Mouse (Mus musculus) cerebellum, adult 9-10 months (tissue): ENCODE measurements around the gene Cyp2c23.

Experiments used
- DNase-seq: peaks from one replicate; pipeline ENCODE4 v3.0.0; 2022

The Cyp2c23 gene

DNA sequence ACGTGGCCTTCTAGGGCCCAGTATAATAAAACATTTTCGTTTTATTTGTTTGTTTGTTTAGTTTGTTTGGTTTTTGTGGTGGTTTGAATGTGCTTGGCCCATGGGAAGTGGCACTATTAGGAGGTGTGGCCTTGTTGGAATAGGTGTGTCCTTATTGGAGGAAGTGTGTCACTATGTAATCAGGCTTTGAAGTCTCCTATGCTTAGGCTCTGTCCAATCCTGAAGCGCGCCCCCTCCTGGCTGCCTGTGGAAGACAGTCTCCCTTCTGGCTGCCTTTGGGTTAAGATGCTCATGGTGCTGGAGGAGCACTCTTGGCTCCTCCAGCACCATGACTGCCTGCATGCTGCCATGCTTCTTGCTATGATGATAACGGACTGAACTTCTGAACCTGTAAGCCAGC lies 5.9 kb downstream of the Cyp2c23 start:
- DNase-seq: no peak

DNA sequence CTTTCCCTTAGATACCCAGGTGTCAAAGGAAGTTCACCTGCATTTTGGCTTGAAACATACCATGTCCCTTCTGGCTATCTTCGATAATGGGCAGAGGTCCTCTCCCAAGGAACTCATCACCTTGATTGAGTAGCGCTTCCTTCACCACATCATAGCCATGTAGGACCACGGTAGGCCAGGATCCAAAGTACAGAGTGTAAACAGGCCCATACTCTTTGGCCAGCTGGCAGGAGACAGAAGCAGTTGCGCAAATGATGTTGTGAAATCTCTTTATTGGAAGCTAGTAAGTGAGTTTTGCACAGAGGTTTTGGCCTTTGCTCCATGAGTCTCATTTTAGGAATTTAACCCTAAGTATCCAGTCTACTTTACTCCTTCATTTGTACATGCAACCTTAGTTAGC lies 7.5 kb downstream of the Cyp2c23 start:
- DNase-seq: no peak

DNA sequence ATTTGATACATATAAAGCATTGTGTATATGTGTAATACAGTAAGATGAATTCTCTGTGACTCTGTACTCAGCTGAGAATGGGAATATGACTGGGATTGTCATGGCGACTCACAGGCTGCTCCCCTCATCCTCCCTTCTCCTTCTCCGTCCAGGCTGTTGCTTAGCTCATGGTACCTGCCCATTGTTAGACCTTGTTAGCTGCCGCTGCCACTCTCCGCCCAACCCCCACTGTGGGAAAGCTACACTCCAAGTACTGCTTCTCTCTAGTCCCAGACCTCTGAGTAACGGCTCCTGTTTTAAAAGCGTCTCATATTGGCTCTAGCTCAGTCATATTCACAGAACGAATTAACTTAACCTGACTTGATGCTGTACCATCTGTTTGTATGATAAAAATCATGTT lies 9.3 kb downstream of the Cyp2c23 start:
- no peak for DNase-seq

DNA sequence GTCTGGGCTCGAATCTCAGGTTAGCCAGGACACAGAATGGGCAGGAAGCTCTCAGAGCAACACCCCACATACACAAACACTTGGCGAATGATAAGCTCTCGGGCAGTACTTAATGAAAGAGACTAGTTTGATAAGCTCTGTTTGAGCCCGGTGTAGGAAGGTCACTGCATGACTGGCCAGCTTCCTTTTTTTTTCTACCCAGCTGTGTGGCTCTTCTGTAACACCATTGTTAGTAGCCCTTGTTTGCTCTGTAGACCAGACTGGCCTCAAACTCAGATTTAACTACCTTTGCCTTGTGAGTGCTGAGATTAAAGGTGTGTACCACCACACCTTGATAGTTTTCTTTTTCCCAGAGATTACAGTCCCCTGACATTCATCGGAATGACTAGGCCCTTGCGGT lies 15.1 kb downstream of the Cyp2c23 start:
- DNase-seq: no peak

DNA sequence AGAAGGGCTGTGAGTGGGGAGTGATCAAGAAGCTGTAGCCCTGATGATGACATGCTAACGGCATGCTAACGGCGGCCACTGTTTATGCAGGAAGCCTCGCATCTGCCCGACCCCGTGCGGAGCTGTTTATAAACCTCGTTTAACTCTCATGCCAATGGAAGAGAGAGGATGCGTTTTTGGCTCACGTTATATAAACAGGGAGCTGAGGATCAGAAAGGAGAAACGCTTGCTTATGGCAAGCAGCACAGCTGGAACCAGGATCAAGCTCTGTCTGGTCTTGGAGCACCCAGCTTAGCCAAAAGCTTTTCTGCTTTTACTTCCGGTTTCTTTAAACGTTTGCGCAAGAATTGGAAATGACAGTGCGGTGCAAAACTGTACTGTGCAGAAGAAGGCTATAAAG lies 20.2 kb downstream of the Cyp2c23 start:
- DNase-seq: no peak

DNA sequence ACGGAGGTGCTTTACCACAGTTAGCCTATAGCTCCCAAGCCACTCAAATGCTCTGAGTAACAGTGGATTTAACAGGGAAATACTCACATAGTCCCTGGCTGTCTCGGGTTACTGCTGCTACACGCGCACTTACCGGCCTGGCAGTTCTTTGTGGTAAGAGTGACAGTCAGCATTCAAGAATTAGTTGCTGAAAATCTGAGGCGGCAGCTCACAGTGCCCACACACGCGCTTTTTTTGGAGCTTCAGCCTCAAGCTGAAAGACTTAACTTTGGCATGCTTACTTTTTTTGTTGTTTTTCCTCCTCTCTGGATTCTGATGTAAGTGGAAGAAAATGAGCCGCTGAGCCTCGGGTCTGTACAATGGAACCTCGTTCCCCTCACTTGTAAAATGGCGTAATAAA lies 21.8 kb downstream of the Cyp2c23 start:
- no peak for DNase-seq

DNA sequence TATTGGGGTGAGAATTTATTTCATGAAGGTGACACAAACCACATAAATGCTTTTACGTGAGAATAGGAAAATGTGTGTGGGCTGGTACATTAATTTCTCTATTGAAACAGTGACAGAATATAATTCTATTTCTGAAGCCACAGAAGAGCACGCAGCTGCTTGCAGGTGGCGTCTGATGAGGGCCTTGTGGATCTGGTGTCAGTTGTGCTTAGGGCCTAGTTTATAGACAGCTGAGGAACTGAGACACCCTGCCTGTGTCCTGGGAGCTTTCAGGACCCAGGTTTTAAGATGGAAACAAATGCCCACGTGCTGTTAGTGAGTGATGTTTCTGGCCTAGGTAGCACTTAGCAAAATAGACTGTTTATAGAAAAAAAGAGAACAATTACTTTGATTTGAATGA lies 24.0 kb downstream of the Cyp2c23 start:
- no peak for DNase-seq

DNA sequence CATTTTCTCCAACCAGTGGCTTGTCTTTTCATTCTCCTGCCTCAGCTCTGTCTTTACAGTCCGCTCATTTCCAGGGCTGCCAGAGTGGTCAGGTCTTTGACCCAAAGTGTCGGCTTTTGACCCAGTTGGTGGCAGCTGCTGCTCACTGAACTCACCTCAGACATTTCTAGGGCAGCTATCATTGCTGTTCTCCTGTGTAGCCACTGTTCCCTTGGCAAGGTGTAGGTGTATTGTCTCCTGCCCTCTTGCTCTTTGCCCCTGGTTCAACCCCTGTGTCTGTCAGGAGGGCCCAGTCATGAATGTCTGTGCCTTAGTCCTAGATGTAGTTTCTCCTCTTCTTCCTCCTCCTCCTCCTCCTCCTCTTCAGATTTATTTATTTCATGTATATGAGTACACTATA lies 24.7 kb downstream of the Cyp2c23 start:
- no peak for DNase-seq

DNA sequence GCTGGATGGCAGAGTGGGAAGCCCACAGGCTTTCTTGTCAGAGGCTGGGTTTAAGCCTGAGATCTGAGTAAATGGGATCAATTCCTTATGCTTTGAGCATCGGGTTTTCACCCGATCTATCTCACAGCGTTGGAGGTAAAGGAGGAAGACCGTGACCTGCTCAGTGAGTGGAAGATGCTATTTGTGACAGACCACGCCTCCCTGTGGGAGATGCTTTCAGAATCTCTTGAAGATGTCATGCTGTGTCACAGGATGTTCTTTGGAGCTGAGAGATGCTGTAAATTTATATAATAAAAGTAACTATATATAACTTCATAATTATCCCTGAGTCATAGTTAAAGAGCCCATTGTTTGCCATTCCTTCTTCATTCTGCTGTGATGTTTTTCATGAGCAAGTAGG lies 28.3 kb downstream of the Cyp2c23 start:
- DNase-seq: no peak

DNA sequence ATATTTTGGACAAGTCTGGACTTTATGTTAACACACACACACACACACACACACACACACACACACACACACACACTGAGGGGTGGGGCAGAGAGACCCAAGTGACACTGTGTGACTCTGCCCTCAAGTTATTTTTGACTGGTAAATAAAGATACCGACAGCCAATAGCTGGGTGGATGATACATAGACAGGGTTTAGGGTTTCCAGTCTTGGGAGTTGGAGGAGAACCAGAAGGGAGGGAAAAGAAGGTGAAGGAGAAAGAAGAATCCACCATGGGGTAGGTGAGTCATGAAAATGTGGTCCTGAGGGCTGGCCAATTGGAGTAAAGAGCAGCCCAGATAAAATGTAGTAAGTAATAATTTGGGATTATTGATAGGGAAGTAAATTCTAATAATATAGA lies 28.9 kb downstream of the Cyp2c23 start:
- no peak for DNase-seq

DNA sequence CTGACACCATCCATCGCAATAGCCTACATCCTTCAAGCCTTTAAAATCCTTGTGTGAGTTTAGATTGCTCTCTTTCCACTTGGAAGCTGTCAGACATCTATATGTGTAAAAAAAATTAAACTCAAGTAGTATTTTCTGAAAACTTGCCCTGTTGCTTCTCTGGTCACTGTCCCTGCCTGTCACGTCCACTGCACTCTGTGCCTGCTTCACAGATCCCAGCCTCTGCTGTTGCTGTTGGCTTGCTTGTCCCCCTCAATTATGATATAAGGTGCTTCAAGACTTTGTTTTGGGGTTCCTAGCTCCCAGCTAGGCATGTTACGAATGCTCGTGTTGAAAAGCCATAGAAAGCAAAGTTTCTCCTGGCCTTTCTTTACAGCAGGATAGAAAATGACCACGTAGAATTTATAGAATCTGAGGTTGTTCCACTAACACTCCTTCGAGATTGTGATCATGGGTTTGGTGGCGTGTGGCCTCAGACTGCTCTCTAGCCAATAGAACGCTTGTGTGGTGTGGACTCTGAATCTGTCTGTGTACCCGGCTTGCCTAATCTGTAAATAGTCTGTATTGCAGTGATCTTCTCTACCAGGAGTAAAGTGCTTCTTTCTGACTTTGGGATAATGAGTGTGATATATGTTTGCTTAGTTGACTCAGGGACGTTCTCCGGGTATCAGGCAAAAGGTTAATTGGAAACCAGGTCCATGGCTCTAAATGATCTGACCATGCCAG lies 30.0 kb downstream of the Cyp2c23 start:
- DNase-seq: no peak

DNA sequence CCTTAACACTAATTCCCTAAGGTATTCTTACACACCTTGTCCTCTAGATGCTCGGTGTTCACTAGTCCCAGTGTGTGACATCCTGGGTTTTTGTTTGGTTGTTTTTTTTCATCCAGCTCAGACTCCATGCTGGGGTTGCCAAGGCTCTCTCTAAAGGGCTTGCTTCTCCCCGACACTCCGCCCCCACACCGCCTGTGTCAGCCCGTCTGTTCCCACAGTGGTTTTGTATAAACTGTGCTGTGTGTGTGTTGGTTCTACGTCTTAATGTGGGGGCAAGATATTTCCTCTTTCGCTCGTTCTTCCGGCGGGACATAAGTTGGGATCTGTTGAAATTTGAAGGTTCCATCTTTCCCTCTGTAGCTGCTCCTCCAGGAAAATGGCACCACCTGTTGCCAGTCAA lies 30.9 kb downstream of the Cyp2c23 start:
- DNase-seq: no peak

DNA sequence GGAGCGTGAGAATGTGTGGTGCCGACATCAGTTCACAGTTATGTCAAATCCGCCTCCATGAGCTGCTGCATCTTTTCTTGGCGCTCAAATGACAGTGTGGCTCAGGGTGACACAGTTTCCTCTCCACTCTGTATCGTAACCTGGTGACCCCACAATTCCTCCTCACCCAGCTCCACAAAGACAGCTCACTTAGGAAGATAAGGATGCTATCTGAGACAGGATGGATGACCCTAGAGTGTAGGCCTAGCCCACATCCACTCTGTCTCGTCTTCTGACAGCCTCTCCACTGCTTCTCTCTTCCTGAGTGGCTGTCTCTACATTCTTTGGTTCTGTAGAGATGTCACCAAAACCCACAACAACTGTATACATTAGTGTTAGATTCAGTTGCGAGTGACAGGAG lies 33.6 kb downstream of the Cyp2c23 start:
- no peak for DNase-seq

DNA sequence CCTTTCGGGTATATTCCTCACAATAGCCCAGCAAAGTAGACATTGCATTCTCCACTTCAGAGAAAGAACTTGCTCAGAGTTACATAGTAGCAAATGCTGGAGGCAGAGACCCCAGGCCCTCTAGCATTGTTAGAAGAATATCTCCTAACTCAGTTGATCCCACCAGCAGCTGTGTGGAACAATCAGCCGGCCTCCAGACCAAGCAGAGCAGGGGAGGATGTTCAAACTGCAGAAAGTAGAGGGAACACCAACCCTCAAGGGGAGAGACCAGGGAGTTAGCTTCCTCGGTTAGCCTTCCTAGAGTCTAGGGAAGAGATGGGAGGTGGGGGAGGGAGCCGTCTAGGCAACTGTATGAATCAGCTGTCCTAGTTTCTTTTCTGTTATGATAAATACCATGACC lies 36.5 kb downstream of the Cyp2c23 start:
- DNase-seq: no peak

DNA sequence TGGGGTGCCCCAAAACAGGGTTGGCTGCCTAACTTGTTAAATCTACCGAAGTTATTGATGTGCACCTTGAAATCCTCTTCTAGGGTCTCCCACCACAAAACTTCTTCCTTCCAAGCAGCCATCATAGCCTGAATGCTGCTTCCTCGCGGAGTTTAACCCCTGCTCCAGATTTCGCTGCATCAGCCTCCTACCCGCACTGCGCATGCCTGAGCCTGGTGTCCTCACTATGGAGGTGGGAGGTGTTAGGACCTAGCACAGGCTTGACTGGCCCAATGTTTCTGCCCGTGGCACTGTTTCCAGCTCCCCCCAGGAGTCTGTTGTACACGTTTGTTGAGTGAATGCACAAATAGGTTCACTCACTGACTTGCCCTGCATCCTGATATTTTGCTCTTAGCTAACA lies 38.6 kb downstream of the Cyp2c23 start:
- no peak for DNase-seq

DNA sequence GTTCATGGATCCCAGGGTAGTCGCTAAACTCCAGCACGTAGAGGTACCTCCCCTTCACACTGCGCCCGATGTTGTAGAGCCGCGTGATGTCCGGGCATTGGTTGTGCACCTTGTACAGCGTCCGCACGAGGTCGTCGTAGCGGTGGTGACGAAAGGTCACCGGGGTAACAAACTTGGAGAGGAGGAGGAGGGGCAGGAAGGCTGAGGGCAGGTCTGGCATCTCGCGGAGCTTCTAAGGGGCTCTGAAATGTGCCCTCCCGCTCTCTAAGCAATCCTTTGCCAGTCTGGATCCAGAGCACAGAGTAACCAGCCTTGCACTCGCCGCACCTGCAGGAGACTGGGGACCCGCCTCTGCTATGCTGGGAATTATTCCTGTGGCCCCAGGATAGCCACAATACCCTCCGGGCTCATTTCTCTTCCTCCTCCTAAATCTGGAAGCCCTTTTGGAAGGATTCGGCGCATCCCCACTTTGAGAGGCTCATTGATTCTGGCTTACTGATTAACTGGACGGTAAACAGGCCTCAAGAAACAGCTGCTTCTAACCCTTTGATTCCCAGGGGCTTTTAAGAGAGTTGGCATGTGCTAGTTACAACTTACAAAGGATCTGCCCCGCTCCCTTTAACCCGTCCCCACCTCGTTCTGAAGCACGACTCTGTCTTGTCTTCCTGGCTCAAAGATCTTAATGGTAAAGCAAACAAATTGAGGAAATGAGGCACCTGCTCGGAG lies 42.8 kb downstream of the Cyp2c23 start, which contains the start of gene Cpn1:
TSS of gene Cpn1 (minus strand) at position 488 of the 726 bp plus-strand sequence.
- DNase-seq: no peak

DNA sequence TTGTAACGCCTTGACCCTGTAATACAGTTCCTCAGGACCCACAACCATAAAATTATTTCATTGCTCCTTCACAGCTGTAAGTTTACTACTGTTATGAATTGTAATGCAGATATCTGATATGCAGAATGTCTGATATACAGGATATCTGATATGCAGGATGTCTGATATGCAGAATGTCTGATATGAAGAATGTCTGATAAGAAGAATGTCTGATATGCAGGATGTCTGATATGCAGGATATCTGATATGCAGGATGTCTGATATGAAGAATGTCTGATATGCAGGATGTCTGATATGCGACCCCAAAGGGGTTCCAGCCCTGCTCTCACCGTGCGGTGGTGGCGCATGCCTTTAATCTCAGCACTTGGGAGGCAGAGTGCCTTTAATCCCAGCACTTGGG lies 47.0 kb downstream of the Cyp2c23 start:
- no peak for DNase-seq

DNA sequence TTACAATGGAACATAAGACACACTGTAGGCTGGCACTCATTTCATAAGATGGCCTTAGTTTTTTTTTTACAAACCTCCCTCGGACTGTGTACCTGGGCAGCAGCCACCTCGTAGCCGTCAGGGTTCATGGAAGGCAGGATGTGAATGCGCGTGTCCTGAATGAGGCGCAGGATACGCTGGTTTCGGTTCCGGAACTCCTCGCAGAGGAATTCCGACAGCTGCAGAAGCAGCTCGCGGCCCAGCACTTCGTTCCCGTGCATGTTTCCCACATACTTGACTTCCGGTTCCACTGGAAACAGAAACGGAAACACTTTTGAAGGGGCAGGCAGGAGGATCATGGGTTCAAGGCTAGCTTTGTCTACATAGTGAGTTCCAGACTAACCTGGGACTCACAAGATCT lies 48.3 kb downstream of the Cyp2c23 start:
- no peak for DNase-seq

DNA sequence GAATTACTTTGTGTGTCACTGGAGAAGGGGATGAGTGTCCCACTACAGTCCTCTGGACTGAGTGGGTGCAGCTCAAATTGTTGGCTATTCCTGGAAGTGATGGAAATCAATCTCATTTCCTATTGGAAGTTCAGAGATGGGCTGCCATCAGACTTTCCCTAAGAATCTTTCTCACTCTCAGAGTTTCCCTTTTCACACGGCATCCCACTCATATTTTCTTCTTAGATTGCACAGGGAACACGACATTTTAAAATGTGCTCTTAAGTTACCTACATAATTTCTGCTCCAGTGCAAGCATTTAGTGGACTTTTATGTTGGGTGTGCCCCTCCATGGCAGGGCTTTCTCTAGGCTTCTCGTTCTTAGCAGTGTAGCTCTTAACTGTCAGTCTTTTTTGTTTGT lies 51.2 kb downstream of the Cyp2c23 start:
- DNase-seq: no peak

DNA sequence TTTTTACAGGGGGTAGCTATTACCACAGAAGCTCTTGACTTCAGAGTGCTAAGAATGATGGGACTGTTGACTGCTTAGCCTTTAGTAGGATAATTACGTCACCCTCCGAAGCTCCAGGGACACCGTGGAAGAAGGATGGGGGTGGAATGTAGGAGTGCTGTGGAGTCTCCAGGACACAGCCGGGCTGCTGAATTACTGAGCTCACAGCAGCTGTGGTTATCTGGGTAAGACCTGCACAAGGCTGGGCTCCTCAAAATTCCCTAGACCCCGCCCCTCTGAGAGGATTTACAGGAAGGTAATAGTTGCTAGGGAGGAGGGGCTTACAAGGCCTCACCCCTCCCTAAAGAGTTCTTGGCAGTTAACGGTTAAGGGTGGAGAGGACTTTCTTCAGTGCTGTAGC lies 52.3 kb downstream of the Cyp2c23 start:
- no peak for DNase-seq

DNA sequence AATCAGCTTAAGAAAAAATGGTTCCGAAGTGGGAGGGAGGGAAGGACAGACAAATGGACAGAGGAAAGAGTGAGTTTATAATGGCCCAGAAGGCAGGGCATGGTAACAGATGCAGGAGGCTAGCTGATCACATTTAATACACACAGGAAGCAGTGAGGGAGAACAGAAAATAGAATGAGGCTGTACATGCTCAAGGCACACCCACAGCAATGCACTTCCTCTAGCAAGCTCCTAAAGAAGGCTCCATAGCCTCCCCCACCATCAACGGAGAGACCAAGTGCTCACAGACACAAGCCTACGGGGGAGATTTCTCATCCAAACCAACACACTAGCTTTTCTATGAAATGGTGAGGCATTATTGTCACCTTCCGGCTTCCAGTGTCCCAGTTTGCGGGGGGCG lies 54.8 kb downstream of the Cyp2c23 start:
- DNase-seq: no peak

DNA sequence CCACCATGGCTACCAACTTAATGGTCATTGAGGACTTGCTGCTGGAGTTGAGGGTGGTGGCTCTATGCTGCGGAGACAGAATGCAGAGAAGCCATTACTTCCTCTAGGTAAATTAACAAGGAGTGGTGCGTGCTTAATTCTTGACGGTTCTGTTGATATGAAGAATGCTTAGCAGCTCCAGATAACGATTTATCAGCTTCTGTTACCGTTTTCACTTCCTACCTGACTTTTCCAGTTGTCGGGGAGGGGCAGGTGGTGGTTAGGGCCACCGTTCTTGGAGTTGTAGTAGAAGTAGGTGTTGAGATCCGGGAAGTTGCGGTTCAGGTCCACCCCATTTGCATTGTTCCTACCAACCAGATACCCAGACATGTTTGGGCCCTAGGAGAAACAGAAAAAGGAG lies 55.3 kb downstream of the Cyp2c23 start:
- DNase-seq: no peak

DNA sequence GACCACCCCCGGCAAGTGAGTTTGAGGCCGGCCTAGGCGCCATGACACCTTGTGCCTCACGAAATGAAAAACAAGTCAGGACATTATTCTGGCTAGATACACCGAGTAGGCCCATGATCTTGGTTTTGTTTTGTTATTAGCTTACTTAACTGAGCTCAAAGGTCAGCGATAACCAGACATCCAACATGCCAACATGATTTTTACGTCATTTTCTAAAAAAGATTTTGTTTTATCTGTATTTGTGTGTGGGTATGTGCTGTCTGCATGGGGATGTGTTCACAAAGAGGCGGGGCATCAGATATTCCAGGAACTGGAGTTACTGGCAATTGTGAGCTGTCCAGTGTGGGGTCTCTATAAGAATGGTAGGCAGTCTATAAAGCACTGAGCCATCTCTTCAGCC lies 56.9 kb downstream of the Cyp2c23 start:
- DNase-seq: no peak

DNA sequence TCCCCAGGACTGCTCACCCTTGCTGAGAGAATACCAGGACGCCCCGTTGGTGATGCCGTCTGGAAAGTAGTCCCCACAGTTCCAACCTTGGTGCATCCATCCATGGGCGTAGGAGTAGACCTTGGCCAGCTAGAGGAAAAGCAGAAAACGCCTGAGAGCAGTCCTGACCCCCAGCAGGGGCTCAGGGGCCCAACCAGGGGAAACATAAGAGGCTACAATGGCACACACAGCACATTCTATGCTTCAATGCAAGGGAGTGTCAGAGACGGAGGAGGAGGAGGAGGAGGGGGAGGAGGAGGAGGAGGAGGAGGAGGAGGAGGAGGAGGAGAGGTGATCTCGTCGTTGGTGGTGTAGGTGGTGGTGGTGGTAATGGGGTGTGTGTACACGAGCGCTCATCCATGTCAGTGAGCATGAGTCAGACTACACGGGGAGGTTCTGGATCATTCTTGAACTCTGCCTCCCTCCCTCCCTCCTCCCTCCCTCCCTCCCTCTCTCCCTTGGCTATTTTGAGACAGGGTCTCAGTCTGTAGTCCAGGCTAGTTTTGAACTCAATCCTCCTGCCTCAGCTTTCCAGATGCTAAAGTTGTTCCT lies 60.5 kb downstream of the Cyp2c23 start:
- no peak for DNase-seq

DNA sequence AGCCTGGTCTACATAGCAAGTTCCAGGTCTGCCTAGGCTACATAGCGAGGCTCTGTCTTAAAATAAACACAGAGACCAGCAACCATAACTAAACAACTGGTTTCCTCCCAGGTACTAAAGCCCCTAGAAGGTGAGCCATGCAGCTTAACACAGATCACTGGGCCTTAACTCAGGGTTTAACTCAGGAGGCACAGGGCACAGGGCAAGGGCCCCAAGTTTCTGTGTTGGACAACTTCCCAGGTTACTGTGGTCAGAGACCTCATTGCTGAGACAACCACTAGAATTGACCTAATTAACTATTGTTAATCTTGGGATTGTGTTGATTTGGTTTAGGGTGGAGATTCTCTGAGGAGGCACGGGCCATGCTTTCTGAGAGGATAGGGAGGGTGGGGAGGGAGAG lies 62.5 kb downstream of the Cyp2c23 start:
- no peak for DNase-seq
